Mouse (Mus musculus) embryonic facial prominence, embryonic 14.5 days (tissue): ENCODE results near the gene Cyp8b1. TPM values are rescaled to one million over a fixed set of nuclear protein-coding genes. Genes with fewer than 3 reads are reported as not detected.

Experiments used
- ATAC-seq: fragments of 200-750 bp; cut with Nextera tagmentation; 2 replicates; pipeline ENCODE4 v1.8.0; 2017; ENCODE audit warnings: low read depth, moderate number of reproducible peaks, moderate TSS enrichment
- DNase-seq: peaks from one replicate; pipeline ENCODE4 v3.0.0-alpha.2; 2015; ENCODE audit warnings: low spot score
- H3K27ac ChIP-seq: fragments of 300-500 bp; sonication (generic); replicated peaks from 2 replicates; pipeline ENCODE4 v1.5.1; 2014; ENCODE audit warnings: low read depth, mild to moderate bottlenecking, low read length, moderate library complexity
- H3K27me3 ChIP-seq: fragments of 300-500 bp; sonication (generic); replicated peaks from 2 replicates; pipeline ENCODE4 v1.6.1; 2014; ENCODE audit warnings: low read length; ENCODE audit not compliant: control insufficient read depth, insufficient read depth
- H3K36me3 ChIP-seq: fragments of 300-500 bp; sonication (generic); 2 replicates; pipeline ENCODE4 v1.6.1; 2014; ENCODE audit warnings: low read length, mixed read lengths; ENCODE audit not compliant: control insufficient read depth, insufficient read depth
- H3K4me1 ChIP-seq: fragments of 300-500 bp; sonication (generic); 2 replicates; pipeline ENCODE4 v1.6.1; 2014; ENCODE audit warnings: antibody characterized with exemption, low read length; ENCODE audit not compliant: control insufficient read depth, insufficient read depth
- H3K4me2 ChIP-seq: fragments of 300-500 bp; sonication (generic); 2 replicates; pipeline ENCODE4 v1.6.1; 2014; ENCODE audit warnings: low read depth, mild to moderate bottlenecking, low read length, moderate library complexity, mixed read lengths
- H3K4me3 ChIP-seq: fragments of 300-500 bp; sonication (generic); 2 replicates; pipeline ENCODE4 v1.5.1; 2014; ENCODE audit warnings: low read depth, mild to moderate bottlenecking, low read length
- H3K9ac ChIP-seq: fragments of 300-500 bp; sonication (generic); 2 replicates; pipeline ENCODE4 v1.6.1; 2014; ENCODE audit warnings: low read depth, mild to moderate bottlenecking, low read length, moderate library complexity, mixed read lengths
- H3K9me3 ChIP-seq: fragments of 300-500 bp; sonication (generic); 2 replicates; pipeline ENCODE4 v1.6.1; 2016; ENCODE audit warnings: low read length; ENCODE audit not compliant: control insufficient read depth
- WGBS: fragments of 180-500 bp; shearing (Covaris S2); extraction: QIAGEN DNeasy Blood & Tissue Kit; methylation state at CpG from one replicate; pipeline ENCODE4 v1.1.7; 2014; 5-methylcytosine and 5-hydroxymethylcytosine counted together
- polyA plus RNA-seq: library from polyadenylated mRNA; unstranded; fragments of >200 nt; fragmentation: Nextera tagmentation; extraction: Ambion mirVana; gene quantifications from 2 replicates; pipeline ENCODE4 v1.2.1, GENCODE M21; 2014

Cyp8b1 gene
- polyA plus RNA-seq, 1 experiment from 2014 or later, result 0.11 TPM

GRCm38 (mm10) chr9:121925959-121926358 lies 9.9 kb upstream of the Cyp8b1 start:
- Histone ChIP-seq H3K27ac (no peak overlapping the region), H3K9me3 (no peaks in the 10 kb centered on the region), H3K4me1 (no peaks in the 10 kb centered on the region)

DNA sequence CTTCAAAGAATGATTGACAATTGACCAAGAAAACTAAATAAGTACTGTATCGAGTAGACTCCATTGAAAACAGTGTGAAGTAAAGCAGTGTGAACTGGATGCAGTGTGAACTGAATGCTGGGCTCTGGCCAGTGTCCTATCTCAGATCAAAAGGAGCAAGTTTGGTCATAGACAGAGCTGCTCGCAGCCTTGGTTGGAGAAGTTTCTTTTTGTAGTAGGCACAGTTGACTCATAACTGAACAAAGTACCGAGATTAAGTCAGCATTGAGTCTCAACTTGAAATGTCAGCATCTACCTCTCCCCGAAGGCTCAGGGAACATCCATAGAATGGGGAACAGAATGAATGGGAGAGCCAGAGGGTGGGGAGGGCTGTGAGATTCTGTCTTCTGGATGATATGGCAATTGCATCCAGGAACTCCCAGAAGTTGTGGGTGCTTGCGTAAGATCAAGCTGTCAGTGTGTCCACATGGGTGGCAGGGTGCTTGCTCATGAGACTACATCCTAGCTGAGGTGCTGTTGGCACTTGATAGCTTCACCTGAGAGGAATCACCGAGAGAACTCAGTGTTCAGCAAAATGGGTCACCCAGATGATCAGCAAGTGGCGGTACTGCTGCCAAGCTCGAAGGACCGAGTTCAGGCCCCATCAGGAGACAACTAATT lies 8.9 kb upstream of the Cyp8b1 start:
- WGBS, result 89% methylated on average over 9 of the region's 9 CpGs
- no peak overlapping the region for H3K4me2 ChIP-seq
- H3K4me1 ChIP-seq, result no peaks in the 10 kb centered on the region
- no peak overlapping the region for H3K27ac ChIP-seq
- no peak for ATAC-seq
- H3K36me3 ChIP-seq, result no peaks in the 10 kb centered on the region
- no peak overlapping the region for H3K4me3 ChIP-seq
- H3K9ac ChIP-seq, result no peak overlapping the region
- H3K27me3 ChIP-seq, result no peaks in the 10 kb centered on the region
- no peak for DNase-seq
- H3K9me3 ChIP-seq, result no peaks in the 10 kb centered on the region

More at GRCm38 (mm10) chr9:121925959-121926358, 9.9 kb upstream of the Cyp8b1 start:
- 62% methylated on average over 8 of the region's 8 CpGs for WGBS
- ATAC-seq (no peak), DNase-seq (no peak)
- H3K27me3 ChIP-seq, result no peaks in the 10 kb centered on the region
- no peak overlapping the region for H3K4me2 ChIP-seq
- no peaks in the 10 kb centered on the region for H3K36me3 ChIP-seq
- H3K4me3 ChIP-seq, result no peak overlapping the region
- no peak overlapping the region for H3K9ac ChIP-seq

GRCm38 (mm10) chr9:121923906-121924305 lies 7.8 kb upstream of the Cyp8b1 start:
- H3K27ac ChIP-seq, result no peak overlapping the region
- 79% methylated on average over 5 of the region's 5 CpGs for WGBS
- H3K36me3 ChIP-seq, result no peaks in the 10 kb centered on the region
- H3K4me2 ChIP-seq, result no peak overlapping the region
- no peaks in the 10 kb centered on the region for H3K27me3 ChIP-seq
- no peak for DNase-seq
- H3K9ac ChIP-seq, result no peak overlapping the region
- no peaks in the 10 kb centered on the region for H3K9me3 ChIP-seq
- H3K4me1 ChIP-seq, result no peaks in the 10 kb centered on the region
- ATAC-seq, result no peak
- no peak overlapping the region for H3K4me3 ChIP-seq

DNA sequence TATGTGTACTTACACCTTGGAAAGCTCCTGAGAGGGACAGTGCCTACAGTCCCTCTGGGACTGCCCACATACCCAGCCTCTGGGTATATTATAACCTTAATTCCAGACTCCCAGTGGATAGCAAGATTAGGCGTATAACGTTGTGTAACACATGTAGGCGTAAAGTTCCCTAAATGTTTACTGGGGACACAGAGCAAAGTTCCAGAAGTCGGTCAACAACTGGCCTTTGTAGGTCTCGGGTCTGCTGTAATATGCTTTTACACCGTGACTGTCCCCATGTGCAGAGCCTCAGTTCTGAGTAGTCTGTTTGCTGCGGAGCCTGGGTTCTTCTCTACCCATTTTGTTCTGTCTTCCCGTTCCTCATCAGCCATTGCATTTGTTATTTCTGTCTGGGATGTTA lies 7.3 kb upstream of the Cyp8b1 start:
- H3K9me3 ChIP-seq, result no peaks in the 10 kb centered on the region
- H3K36me3 ChIP-seq, result no peaks in the 10 kb centered on the region
- H3K9ac ChIP-seq, result no peak overlapping the region
- H3K27ac ChIP-seq, result no peak overlapping the region
- DNase-seq (no peak), ATAC-seq (no peak)
- 83% methylated on average over 8 of the region's 8 CpGs for WGBS
- no peak overlapping the region for H3K4me3 ChIP-seq
- no peaks in the 10 kb centered on the region for H3K4me1 ChIP-seq
- H3K27me3 ChIP-seq, result no peaks in the 10 kb centered on the region
- H3K4me2 ChIP-seq, result no peak overlapping the region

DNA sequence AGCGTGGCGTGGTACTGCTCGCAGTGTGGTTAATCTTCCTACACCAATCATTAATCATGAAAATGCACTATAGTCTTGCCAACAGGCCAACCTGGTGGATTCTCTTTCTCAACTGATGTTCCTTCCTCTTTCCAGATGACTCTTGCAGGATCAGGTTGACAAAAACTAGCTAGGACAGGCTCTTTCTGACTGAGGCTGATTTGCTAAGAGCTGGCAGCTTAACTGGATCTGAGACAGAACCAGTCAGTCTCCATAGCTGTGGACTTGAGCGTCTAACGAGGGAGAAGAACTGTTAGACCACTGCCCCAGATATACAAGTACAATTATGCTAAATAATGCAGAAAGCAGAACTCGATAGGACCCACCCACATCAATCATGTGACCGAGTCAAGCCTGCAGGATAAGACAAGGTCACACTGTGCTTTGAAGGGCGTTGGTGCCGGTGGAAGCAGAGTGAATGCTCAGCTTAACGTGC lies 3.0 kb upstream of the Cyp8b1 start:
- no peak for DNase-seq
- no peak overlapping the region for H3K9ac ChIP-seq
- WGBS, result 71% methylated on average over 10 of the region's 10 CpGs

GRCm38 (mm10) chr9:121915056-121915455 lies 1.0 kb downstream of the Cyp8b1 start:
- Histone ChIP-seq H3K9me3 (no peaks in the 10 kb centered on the region), H3K4me3 (no peak overlapping the region), H3K27ac (no peak overlapping the region), H3K27me3 (no peaks in the 10 kb centered on the region), H3K36me3 (no peaks in the 10 kb centered on the region), H3K4me1 (no peaks in the 10 kb centered on the region), H3K9ac (no peak overlapping the region), H3K4me2 (no peak overlapping the region)
- ATAC-seq, result no peak
- 88% methylated on average over 10 of the region's 10 CpGs for WGBS
- DNase-seq, result no peak

More for the DNA sequence above, 3.0 kb upstream of the Cyp8b1 start:
- Histone ChIP-seq H3K9me3 (no peaks in the 10 kb centered on the region), H3K4me3 (no peak overlapping the region), H3K4me2 (no peak overlapping the region), H3K27ac (no peak overlapping the region), H3K27me3 (no peaks in the 10 kb centered on the region), H3K36me3 (no peaks in the 10 kb centered on the region), H3K4me1 (no peaks in the 10 kb centered on the region)
- no peak for ATAC-seq

DNA sequence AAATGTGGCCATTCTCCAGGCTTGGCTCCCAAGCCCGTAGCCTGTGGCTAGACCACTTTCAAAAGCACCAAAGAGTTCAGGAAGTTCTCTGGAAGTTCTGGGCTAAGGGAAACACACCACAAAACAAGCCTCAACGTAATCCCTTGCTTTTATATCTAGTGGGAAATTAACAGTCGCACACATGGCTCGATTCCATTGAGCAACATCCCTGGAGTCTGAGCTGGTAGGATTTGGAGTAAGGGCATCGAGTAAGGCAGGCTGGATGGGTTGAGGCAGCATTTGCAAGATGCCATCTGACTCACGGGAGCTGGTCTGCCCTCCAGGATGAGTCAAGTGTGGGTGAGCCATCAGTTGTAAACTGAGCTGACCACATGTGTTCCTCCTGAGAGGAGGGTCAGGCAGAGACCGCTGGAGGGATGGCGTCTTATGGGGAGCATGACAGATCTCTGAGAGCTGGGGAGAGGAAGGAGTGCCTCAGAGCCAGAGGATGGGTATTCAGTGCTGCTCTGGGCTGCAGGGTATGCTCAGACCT lies 1.8 kb downstream of the Cyp8b1 start:
- no peak overlapping the region for H3K4me3 ChIP-seq
- no peaks in the 10 kb centered on the region for H3K9me3 ChIP-seq
- no peak overlapping the region for H3K9ac ChIP-seq
- H3K4me1 ChIP-seq, result no peaks in the 10 kb centered on the region
- no peak overlapping the region for H3K27ac ChIP-seq
- DNase-seq, result no peak
- no peak for ATAC-seq
- H3K36me3 ChIP-seq, result no peaks in the 10 kb centered on the region
- no peaks in the 10 kb centered on the region for H3K27me3 ChIP-seq
- H3K4me2 ChIP-seq, result no peak overlapping the region
- 76% methylated on average over 8 of the region's 8 CpGs for WGBS

GRCm38 (mm10) chr9:121912786-121913185 lies 3.3 kb downstream of the Cyp8b1 start:
- ATAC-seq (no peak), DNase-seq (no peak)
- no peak overlapping the region for H3K4me2 ChIP-seq
- no peaks in the 10 kb centered on the region for H3K9me3 ChIP-seq
- H3K36me3 ChIP-seq, result no peaks in the 10 kb centered on the region
- no peaks in the 10 kb centered on the region for H3K27me3 ChIP-seq
- H3K4me1 ChIP-seq, result no peaks in the 10 kb centered on the region
- H3K9ac ChIP-seq, result no peak overlapping the region
- H3K4me3 ChIP-seq, result no peak overlapping the region
- WGBS, result 73% methylated on average over 4 of the region's 4 CpGs
- no peak overlapping the region for H3K27ac ChIP-seq

- H3K27me3 ChIP-seq, result no peaks in the 10 kb centered on the region
- H3K9ac ChIP-seq, result no peak overlapping the region
- H3K4me1 ChIP-seq, result no peaks in the 10 kb centered on the region
- no peak overlapping the region for H3K4me3 ChIP-seq
- no peak for ATAC-seq
- H3K4me2 ChIP-seq, result no peak overlapping the region
- no peaks in the 10 kb centered on the region for H3K9me3 ChIP-seq
- H3K27ac ChIP-seq, result no peak overlapping the region
- 88% methylated on average over 7 of the region's 7 CpGs for WGBS
- H3K36me3 ChIP-seq, result no peaks in the 10 kb centered on the region
- no peak for DNase-seq
Measured at GRCm38 (mm10) chr9:121911196-121911595, 4.9 kb downstream of the Cyp8b1 start.
